ENCODE assay signal across 8 mouse cellular contexts in the genomic region with DNA sequence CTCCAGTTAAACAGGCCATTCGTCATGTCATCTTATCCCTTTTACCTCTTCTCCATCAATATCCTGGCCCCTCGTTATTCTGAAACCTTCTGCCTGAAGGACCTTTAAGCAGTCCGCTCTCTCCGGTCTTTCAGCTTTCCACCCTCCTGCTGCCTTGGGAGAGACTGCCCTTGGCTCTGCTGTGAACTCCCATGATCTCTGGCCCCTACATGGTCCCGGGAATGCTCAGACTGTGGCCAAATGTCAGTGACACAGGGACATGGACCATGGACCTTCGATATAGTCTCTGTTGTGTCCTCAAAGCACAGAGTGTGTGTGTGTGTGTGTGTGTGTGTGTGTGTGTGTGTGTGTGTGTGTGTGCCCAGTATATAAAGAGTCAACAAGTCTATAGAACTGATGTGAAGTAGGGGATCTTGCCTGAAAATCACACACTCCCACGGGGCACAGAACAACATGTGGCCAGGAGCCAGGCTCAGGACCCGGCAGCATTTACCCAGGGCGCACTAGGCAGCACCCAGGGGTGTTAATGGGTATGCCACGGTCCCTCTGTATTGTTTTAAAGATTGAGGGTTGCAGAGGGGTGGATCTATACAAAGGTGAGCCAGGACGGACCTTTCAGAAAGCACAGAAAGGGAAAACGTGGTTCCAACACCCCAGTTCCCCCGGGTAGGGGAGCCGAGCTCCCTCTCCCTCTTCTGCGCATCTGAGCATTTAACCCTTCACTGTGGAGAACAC. TPM values are rescaled to one million over a fixed set of nuclear protein-coding genes. Genes with fewer than 3 reads are reported as not detected.
DNase-seq lines count a peak whose midpoint lies in the region; ATAC-seq and TF ChIP-seq lines count a peak whose summit lies in the region.

No protein-coding gene starts in this region.

- no peak overlapping the region for H3K4me3 ChIP-seq in lung, embryonic 14.5 days (ENCODE audit: low read depth, low read length)
- no peak overlapping the region for H3K4me3 ChIP-seq in limb, embryonic 13.5 days
- no peak overlapping the region for H3K4me3 ChIP-seq in stomach, embryonic 15.5 days (replicated peaks)

- no peak for ATAC-seq in cerebellum, adult (ENCODE audit: insufficient number of reproducible peaks, low FRiP score, low TSS enrichment)
- no peak for ATAC-seq in lung, embryonic 14.5 days (ENCODE audit: insufficient read depth)
- no peak for ATAC-seq in limb, embryonic 13.5 days (ENCODE audit: low FRiP score, low read depth)
- ATAC-seq in stomach, embryonic 15.5 days (ENCODE audit: insufficient read depth, low FRiP score, low read depth) = no peak

- no peaks in the 10 kb centered on the region; the same call in 1 of the 2 replicates for H3K36me3 ChIP-seq in lung, embryonic 14.5 days (ENCODE audit: insufficient read depth)
- no peaks in the 10 kb centered on the region for H3K36me3 ChIP-seq in limb, embryonic 13.5 days
- H3K36me3 ChIP-seq in stomach, embryonic 15.5 days = no peaks in the 10 kb centered on the region

- no peak overlapping the region for H3K4me2 ChIP-seq in lung, embryonic 14.5 days
- H3K4me2 ChIP-seq in limb, embryonic 13.5 days (replicated peaks) = 0 out of 2 replicates have a peak overlapping the region, but pooled peaks have one; percentile 16
- H3K4me2 ChIP-seq in stomach, embryonic 15.5 days = no peak overlapping the region

- DNase-seq in cerebellum, adult 11 months = peak; percentile 33
- no peak for DNase-seq in lung, embryonic 14.5 days
- no peak for DNase-seq in lung, postnatal 4 days
- DNase-seq in spleen, postnatal 10 days (ENCODE audit: low spot score in 2 of 2) = no peak
- no peak for DNase-seq in urinary bladder, adult 2 months (ENCODE audit: low spot score)

- peaks cover 77% of the 10 kb centered on the region for H3K4me1 ChIP-seq in lung, embryonic 14.5 days (ENCODE audit: insufficient read depth)
- peaks cover 93% of the 10 kb centered on the region for H3K4me1 ChIP-seq in limb, embryonic 13.5 days
- H3K4me1 ChIP-seq in stomach, embryonic 15.5 days = peaks cover 79% of the 10 kb centered on the region

- WGBS in lung, embryonic 14.5 days = 47% methylated on average over 15 of the region's 15 CpGs
- WGBS in limb, embryonic 13.5 days = 34% methylated on average over 15 of the region's 15 CpGs
- WGBS in stomach, embryonic 15.5 days = 43% methylated on average over 15 of the region's 15 CpGs

- no peaks in the 10 kb centered on the region for H3K27me3 ChIP-seq in lung, embryonic 14.5 days (ENCODE audit: insufficient read depth, low read length)
- no peaks in the 10 kb centered on the region for H3K27me3 ChIP-seq in limb, embryonic 13.5 days
- no peaks in the 10 kb centered on the region for H3K27me3 ChIP-seq in stomach, embryonic 15.5 days (replicated peaks)

- peak overlapping the region; percentile 82 for H3K27ac ChIP-seq in lung, embryonic 14.5 days (ENCODE audit: low read depth)
- H3K27ac ChIP-seq in limb, embryonic 13.5 days = peak overlapping the region; percentile 91
- peak overlapping the region; percentile 77 for H3K27ac ChIP-seq in stomach, embryonic 15.5 days

- TF ChIP-seq CTCF in lung, embryonic 14.5 days (IDR thresholded peaks at IDR 0.05; ENCODE audit: low read depth) = no peak

- no peaks in the 10 kb centered on the region for H3K9me3 ChIP-seq in lung, embryonic 14.5 days (ENCODE audit: low read depth, low read length)
- no peaks in the 10 kb centered on the region for H3K9me3 ChIP-seq in limb, embryonic 13.5 days
- H3K9me3 ChIP-seq in stomach, embryonic 15.5 days = no peaks in the 10 kb centered on the region

- H3K9ac ChIP-seq in lung, embryonic 14.5 days = no peak overlapping the region
- H3K9ac ChIP-seq in limb, embryonic 13.5 days = 0 out of 2 replicates have a peak overlapping the region, but pooled peaks have one; percentile 19
- H3K9ac ChIP-seq in stomach, embryonic 15.5 days = no peak overlapping the region

RNA-seq across cellular contexts. Expression of gene Tpcn1, which starts 23.1 kb away (rescaled TPM):
- polyA plus RNA-seq in lung, embryonic 14.5 days (2014; fragmentation: Nextera tagmentation; extraction: Ambion mirVana) = 16.5 and 17.0 TPM in 2 replicates
- 23.7 and 24.0 TPM in 2 replicates for polyA plus RNA-seq in limb, embryonic 13.5 days (2015; fragmentation: Nextera tagmentation; extraction: Ambion mirVana)
- 25.5 and 25.7 TPM in 2 replicates for polyA plus RNA-seq in stomach, embryonic 15.5 days (2015; fragmentation: Nextera tagmentation; extraction: Ambion mirVana)
- 38.6 and 55.0 TPM in 2 replicates for polyA plus RNA-seq in urinary bladder, adult 2 months (2012; rRNA removed)

RNA-seq across cellular contexts. Expression of gene Iqcd, which starts 23.5 kb away (rescaled TPM):
- polyA plus RNA-seq in lung, embryonic 14.5 days (2014; fragmentation: Nextera tagmentation; extraction: Ambion mirVana) = 0.35 and 0.37 TPM in 2 replicates
- polyA plus RNA-seq in limb, embryonic 13.5 days (2015; fragmentation: Nextera tagmentation; extraction: Ambion mirVana) = 0.68 and 0.69 TPM in 2 replicates
- 0.40 and 0.69 TPM in 2 replicates for polyA plus RNA-seq in stomach, embryonic 15.5 days (2015; fragmentation: Nextera tagmentation; extraction: Ambion mirVana)
- polyA plus RNA-seq in urinary bladder, adult 2 months (2012; rRNA removed) = 1.6 and 1.8 TPM in 2 replicates

RNA-seq across cellular contexts. Expression of gene Rita1, which starts 47.1 kb away (rescaled TPM):
- polyA plus RNA-seq in lung, embryonic 14.5 days (2014; fragmentation: Nextera tagmentation; extraction: Ambion mirVana) = 7.2 and 9.5 TPM in 2 replicates
- 15.6 and 17.9 TPM in 2 replicates for polyA plus RNA-seq in limb, embryonic 13.5 days (2015; fragmentation: Nextera tagmentation; extraction: Ambion mirVana)
- 10.4 and 11.4 TPM in 2 replicates for polyA plus RNA-seq in stomach, embryonic 15.5 days (2015; fragmentation: Nextera tagmentation; extraction: Ambion mirVana)
- polyA plus RNA-seq in urinary bladder, adult 2 months (2012; rRNA removed) = 11.0 and 12.9 TPM in 2 replicates

RNA-seq across cellular contexts. Expression of gene Ddx54, which starts 47.2 kb away (rescaled TPM):
- polyA plus RNA-seq in lung, embryonic 14.5 days (2014; fragmentation: Nextera tagmentation; extraction: Ambion mirVana) = 31.5 and 37.2 TPM in 2 replicates
- 46.5 and 47.2 TPM in 2 replicates for polyA plus RNA-seq in limb, embryonic 13.5 days (2015; fragmentation: Nextera tagmentation; extraction: Ambion mirVana)
- 41.8 and 44.9 TPM in 2 replicates for polyA plus RNA-seq in stomach, embryonic 15.5 days (2015; fragmentation: Nextera tagmentation; extraction: Ambion mirVana)
- polyA plus RNA-seq in urinary bladder, adult 2 months (2012; rRNA removed) = 25.7 and 26.2 TPM in 2 replicates

RNA-seq across cellular contexts. Expression of gene Slc8b1, which starts 54.4 kb away (rescaled TPM):
- polyA plus RNA-seq in lung, embryonic 14.5 days (2014; fragmentation: Nextera tagmentation; extraction: Ambion mirVana) = 2.7 and 3.6 TPM in 2 replicates
- 6.1 and 6.9 TPM in 2 replicates for polyA plus RNA-seq in limb, embryonic 13.5 days (2015; fragmentation: Nextera tagmentation; extraction: Ambion mirVana)
- 6.2 and 8.3 TPM in 2 replicates for polyA plus RNA-seq in stomach, embryonic 15.5 days (2015; fragmentation: Nextera tagmentation; extraction: Ambion mirVana)
- 28.8 and 30.9 TPM in 2 replicates for polyA plus RNA-seq in urinary bladder, adult 2 months (2012; rRNA removed)
